9 mouse cellular contexts compared by ENCODE assay signal in genomic region chr3:51603705-51604291, GRCm38 (mm10). TPM values are rescaled to one million over a fixed set of nuclear protein-coding genes. Genes with fewer than 3 reads are reported as not detected.
A peak's percentile ranks its signal among the peaks of the same experiment; 100 is the strongest.
DNase-seq lines count a peak whose midpoint lies in the region; ATAC-seq and TF ChIP-seq lines count a peak whose summit lies in the region.
"Had no signal": no experiment of that assay in that cellular context is flagged by ENCODE, and none has a peak within 500 bp of the region (broad histone marks: within the 10 kb centered on the region; RNA-seq: fewer than 3 reads in every experiment).

No protein-coding gene starts in this region.

- TF ChIP-seq CTCF in kidney, adult 2 months (conservative IDR thresholded peaks at IDR 0.05; ENCODE audit: insufficient read depth, insufficient read length, low read depth, low read length): no peak

- WGBS in kidney, adult 2 months: 65% methylated on average over 15 of the region's 15 CpGs

- H3K27me3 ChIP-seq in kidney, adult 2 months (replicated peaks; ENCODE audit: control insufficient read depth, insufficient read depth, low read length): no peaks in the 10 kb centered on the region

- TF ChIP-seq POLR2A in kidney, adult 2 months (IDR thresholded peaks at IDR 0.05; ENCODE audit: low read depth, low read length): no peak

- peak; percentile 95 for ATAC-seq in common myeloid progenitor, adult 5-6 weeks (replicated peaks; ENCODE audit: low read depth, poor library complexity, severe bottlenecking)

- DNase-seq in kidney, adult 2 months: peak; percentile 15
- no peak for DNase-seq in kidney, adult 9 months
- DNase-seq in MN1 (ENCODE audit: low spot score): peak; percentile 23
- peak; percentile 40 for DNase-seq in left cerebral cortex, adult 11 months (ENCODE audit: low spot score)
- DNase-seq in right cerebral cortex, adult 18-20 months: peak; percentile 70
- no peak for DNase-seq in embryo, embryonic 11 days
- no peak for DNase-seq in heart, adult 9 months (ENCODE audit: low spot score in 2 of 2)

- no peak overlapping the region for H3K27ac ChIP-seq in kidney, adult 2 months (ENCODE audit: insufficient read depth, low read depth, low read length)
- H3K27ac ChIP-seq: kidney, postnatal 0 days had no signal

- no peak overlapping the region for H3K4me3 ChIP-seq in kidney, adult 2 months (ENCODE audit: insufficient read depth, low read depth, low read length)

- H3K4me1 ChIP-seq in kidney, adult 2 months (ENCODE audit: control insufficient read depth, insufficient read depth, low read length): no peaks in the 10 kb centered on the region

- H3K36me3 ChIP-seq in kidney, adult 2 months (ENCODE audit: control insufficient read depth, insufficient read depth, low read length): no peaks in the 10 kb centered on the region

RNA-seq across cellular contexts. Expression of gene Setd7, which starts 43.1 kb away (rescaled TPM):
- polyA plus RNA-seq in kidney, adult 2 months (2012; rRNA removed): 11.8 and 14.1 TPM in 2 replicates
- total RNA-seq in common myeloid progenitor, adult 5-6 weeks (2017): 23.2 and 29.5 TPM in 2 replicates

RNA-seq across cellular contexts. Expression of gene Mgst2, which starts 56.4 kb away (rescaled TPM):
- 0.11 and 0.55 TPM in 2 replicates for polyA plus RNA-seq in kidney, adult 2 months (2012; rRNA removed)
- total RNA-seq in common myeloid progenitor, adult 5-6 weeks (2017): 2.3 and 9.9 TPM in 2 replicates

Comparison
In these comparisons a context has a peak if more than half of its experiments do, and no peak if none do; other contexts are left out.
1. DNase-seq: peak in kidney, adult 2 months (single experiment), MN1 (single experiment), left cerebral cortex, adult 11 months (single experiment) and right cerebral cortex, adult 18-20 months (single experiment); none in kidney, adult 9 months (single experiment), embryo, embryonic 11 days (single experiment) and heart, adult 9 months (0 of 2).